Mouse (Mus musculus) lung, embryonic 14.5 days (tissue): ENCODE measurements around the gene Coasy. TPM values are rescaled to one million over a fixed set of nuclear protein-coding genes. Genes with fewer than 3 reads are reported as not detected.

Experiments used
- ATAC-seq: fragments of 200-750 bp; cut with Nextera tagmentation; 2 replicates; pipeline ENCODE4 v1.8.0; 2017; ENCODE audit warnings: mild to moderate bottlenecking, moderate TSS enrichment, moderate library complexity; ENCODE audit not compliant: insufficient read depth
- DNase-seq: peaks from one replicate; pipeline ENCODE4 v3.0.0-alpha.2; 2015
- H3K27ac ChIP-seq: fragments of 300-500 bp; sonication (generic); 2 replicates; pipeline ENCODE4 v1.5.1; 2014; ENCODE audit warnings: low read depth, mild to moderate bottlenecking, moderate library complexity
- H3K27me3 ChIP-seq: fragments of 300-500 bp; sonication (generic); 2 replicates; pipeline ENCODE4 v1.6.1; 2014; ENCODE audit warnings: low read length, control low read depth; ENCODE audit not compliant: insufficient read depth
- H3K36me3 ChIP-seq: fragments of 300-500 bp; sonication (generic); 2 replicates; pipeline ENCODE4 v1.6.1; 2014; ENCODE audit warnings: control low read depth; ENCODE audit not compliant: insufficient read depth
- H3K4me1 ChIP-seq: fragments of 300-500 bp; sonication (generic); 2 replicates; pipeline ENCODE4 v1.6.1; 2014; ENCODE audit warnings: antibody characterized with exemption, control low read depth; ENCODE audit not compliant: insufficient read depth
- H3K4me2 ChIP-seq: fragments of 300-500 bp; sonication (generic); 2 replicates; pipeline ENCODE4 v1.6.1; 2014; ENCODE audit warnings: mild to moderate bottlenecking
- H3K4me3 ChIP-seq: fragments of 300-500 bp; sonication (generic); 2 replicates; pipeline ENCODE4 v1.5.1; 2014; ENCODE audit warnings: low read depth, low read length
- H3K9ac ChIP-seq: fragments of 300-500 bp; sonication (generic); 2 replicates; pipeline ENCODE4 v1.6.1; 2014
- H3K9me3 ChIP-seq: fragments of 300-500 bp; sonication (generic); 2 replicates; pipeline ENCODE4 v1.6.1; 2016; ENCODE audit warnings: low read depth, low read length, control low read depth
- CTCF ChIP-seq: IDR thresholded peaks from 2 replicates; pipeline ENCODE4 v1.5.1; 2016; ENCODE audit warnings: antibody characterized with exemption, low read depth
- WGBS: fragments of 180-500 bp; shearing (Covaris S2); extraction: QIAGEN DNeasy Blood & Tissue Kit; methylation state at CpG from one replicate; pipeline ENCODE4 v1.1.7; 2014; 5-methylcytosine and 5-hydroxymethylcytosine counted together
- polyA plus RNA-seq: library from polyadenylated mRNA; unstranded; fragments of >200 nt; fragmentation: Nextera tagmentation; extraction: Ambion mirVana; gene quantifications from 2 replicates; pipeline ENCODE4 v1.2.1, GENCODE M21; 2014

Gene Coasy
- polyA plus RNA-seq, 1 experiment from 2014 or later: 37.9 TPM

DNA sequence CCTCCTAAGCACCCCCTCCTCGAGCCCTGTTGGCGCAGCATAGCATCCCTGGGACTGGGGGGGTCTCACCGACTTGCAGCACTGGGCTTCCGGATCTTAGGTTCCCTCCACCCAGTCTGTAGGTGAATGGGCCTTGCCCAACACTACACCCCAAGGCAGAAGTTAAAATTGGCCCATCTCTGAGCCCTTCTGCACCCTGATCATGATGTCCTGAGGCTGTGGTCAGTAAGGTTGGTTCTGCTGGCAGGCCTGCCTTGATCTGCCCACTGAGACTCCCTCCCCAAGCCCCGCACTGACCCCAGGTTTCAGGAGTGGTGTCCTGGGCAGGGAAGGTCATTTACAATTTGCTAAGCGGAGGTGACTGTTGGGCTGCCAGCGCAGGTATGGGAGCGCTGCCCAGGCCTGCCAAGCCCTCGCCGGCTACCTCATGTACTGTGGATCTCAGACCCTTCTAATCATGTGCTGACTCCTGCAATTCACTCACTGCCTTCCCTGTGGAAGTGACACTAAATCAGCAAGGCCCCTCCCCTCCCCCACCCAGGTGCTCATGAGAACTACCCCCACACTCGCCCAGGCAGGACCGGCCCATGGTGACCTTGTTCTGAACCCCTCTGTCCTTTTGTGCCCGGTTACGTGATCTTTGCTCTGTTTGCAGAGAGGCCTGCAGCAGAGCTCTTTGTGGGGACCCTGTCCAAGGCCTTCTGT is 19.2 kb upstream of the Coasy start:
- no peak overlapping the region for H3K4me3 ChIP-seq
- ATAC-seq (peak; percentile 4; the same call in 1 of the 2 replicates), DNase-seq (no peak)
- H3K4me2 ChIP-seq: peak overlapping the region; percentile 32
- H3K4me1 ChIP-seq: peaks cover 41% of the 10 kb centered on the region
- H3K27ac ChIP-seq: peak overlapping the region; percentile 96
- H3K27me3 ChIP-seq: no peaks in the 10 kb centered on the region
- H3K36me3 ChIP-seq: peaks cover 23% of the 10 kb centered on the region
- no peaks in the 10 kb centered on the region for H3K9me3 ChIP-seq
- no peak for TF ChIP-seq CTCF
- peak overlapping the region; percentile 14; the same call in 1 of the 2 replicates for H3K9ac ChIP-seq
- WGBS: 56% methylated on average over 14 of the region's 14 CpGs

DNA sequence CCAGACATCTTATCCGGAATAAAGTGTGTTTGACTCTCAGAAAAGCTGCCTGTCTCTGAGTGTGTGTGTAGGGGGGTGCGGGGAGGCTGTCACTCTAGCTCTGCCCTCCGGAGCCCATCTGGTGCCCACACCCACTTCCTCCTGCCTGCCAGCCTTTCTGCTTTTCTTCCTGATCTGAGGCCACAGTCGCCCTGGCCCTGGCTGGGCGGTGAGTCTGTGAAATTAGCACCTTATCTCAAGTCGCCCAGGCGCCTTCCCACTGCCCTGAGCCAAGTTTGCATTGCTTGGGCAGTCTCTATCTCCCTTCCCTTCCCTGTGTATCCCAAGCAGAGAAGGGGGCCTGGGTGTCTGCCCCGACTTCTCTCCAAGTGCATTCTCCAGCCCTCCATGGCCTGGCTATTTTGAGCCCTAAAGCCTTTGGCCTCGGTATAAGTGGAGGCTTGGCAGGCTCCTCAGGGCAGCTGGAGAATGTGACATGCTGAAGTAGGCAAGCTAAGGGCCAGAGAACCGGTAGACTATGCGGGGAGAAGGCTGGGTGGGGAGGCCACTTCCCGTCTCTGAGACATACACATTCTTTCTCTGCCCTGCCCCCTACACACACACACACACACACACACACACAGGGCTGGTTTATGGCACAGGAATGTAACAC is 18.6 kb upstream of the Coasy start:
- peak overlapping the region; percentile 14 for H3K9ac ChIP-seq
- DNase-seq (peak; percentile 72), ATAC-seq (peak; percentile 65)
- H3K27ac ChIP-seq: peak overlapping the region; percentile 96
- no peak for TF ChIP-seq CTCF
- peak overlapping the region; percentile 32 for H3K4me2 ChIP-seq
- H3K9me3 ChIP-seq: no peaks in the 10 kb centered on the region
- WGBS: 13% methylated on average over 12 of the region's 12 CpGs
- 0 out of 2 replicates have a peak, but pooled peaks cover 2% of the 10 kb centered on the region for H3K27me3 ChIP-seq
- peaks cover 35% of the 10 kb centered on the region for H3K4me1 ChIP-seq
- peaks cover 23% of the 10 kb centered on the region for H3K36me3 ChIP-seq
- no peak overlapping the region for H3K4me3 ChIP-seq

DNA sequence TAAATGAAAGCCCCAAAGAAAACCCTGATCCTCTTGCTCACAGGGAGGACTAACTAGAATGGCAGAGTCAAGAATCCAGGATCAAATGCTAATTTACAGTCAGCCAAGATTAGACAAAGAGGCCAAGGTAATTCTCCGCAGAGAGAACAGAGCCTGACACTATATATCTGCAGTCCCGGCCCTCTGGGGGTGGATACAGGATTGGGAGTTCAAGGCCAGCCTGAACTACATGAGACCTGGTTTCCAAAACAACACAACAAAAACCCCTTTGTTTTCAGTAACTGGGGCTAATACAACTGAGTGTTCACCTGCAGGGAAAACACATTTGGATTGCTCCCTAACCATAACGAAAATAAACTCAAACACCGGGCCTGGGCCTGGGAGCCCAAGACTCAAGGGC is 17.9 kb upstream of the Coasy start:
- peak overlapping the region; percentile 96 for H3K27ac ChIP-seq
- no peak for DNase-seq
- peak overlapping the region; percentile 32; the same call in 1 of the 2 replicates for H3K4me2 ChIP-seq
- H3K4me1 ChIP-seq: peaks cover 31% of the 10 kb centered on the region
- WGBS: 67% methylated on average over 4 of the region's 4 CpGs
- peaks cover 23% of the 10 kb centered on the region for H3K36me3 ChIP-seq
- TF ChIP-seq CTCF: no peak
- ATAC-seq: no peak
- H3K4me3 ChIP-seq: no peak overlapping the region
- peaks cover 7% of the 10 kb centered on the region; the same call in 1 of the 2 replicates for H3K27me3 ChIP-seq
- H3K9ac ChIP-seq: no peak overlapping the region
- no peaks in the 10 kb centered on the region for H3K9me3 ChIP-seq

DNA sequence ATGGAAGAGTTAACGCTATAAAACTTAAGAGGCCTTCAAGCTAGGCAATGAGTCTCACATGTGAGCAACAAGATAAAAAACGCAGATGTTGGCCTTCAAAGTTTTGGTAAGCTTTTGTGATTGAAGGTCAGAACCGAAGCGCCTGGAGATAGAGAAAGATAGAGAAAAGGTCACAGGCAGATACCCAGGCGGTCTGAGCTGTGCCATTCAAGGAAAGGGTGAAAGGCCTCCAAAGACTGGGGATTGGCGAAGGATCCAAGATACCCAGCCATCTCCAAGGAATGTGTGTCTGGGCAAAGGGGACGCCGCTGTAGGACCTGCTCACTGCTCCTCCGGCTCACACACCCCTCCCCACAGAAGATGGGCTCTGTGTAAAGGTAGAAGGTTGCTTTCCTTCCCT is 17.4 kb upstream of the Coasy start:
- Histone ChIP-seq H3K9ac (no peak overlapping the region), H3K27me3 (peaks cover 7% of the 10 kb centered on the region; the same call in 1 of the 2 replicates), H3K27ac (peak overlapping the region; percentile 96; the same call in 1 of the 2 replicates), H3K4me2 (no peak overlapping the region), H3K36me3 (peaks cover 20% of the 10 kb centered on the region), H3K4me3 (no peak overlapping the region), H3K4me1 (peaks cover 28% of the 10 kb centered on the region), H3K9me3 (no peaks in the 10 kb centered on the region)
- DNase-seq (no peak), ATAC-seq (no peak)
- TF ChIP-seq CTCF: no peak
- WGBS: 84% methylated on average over 9 of the region's 9 CpGs

DNA sequence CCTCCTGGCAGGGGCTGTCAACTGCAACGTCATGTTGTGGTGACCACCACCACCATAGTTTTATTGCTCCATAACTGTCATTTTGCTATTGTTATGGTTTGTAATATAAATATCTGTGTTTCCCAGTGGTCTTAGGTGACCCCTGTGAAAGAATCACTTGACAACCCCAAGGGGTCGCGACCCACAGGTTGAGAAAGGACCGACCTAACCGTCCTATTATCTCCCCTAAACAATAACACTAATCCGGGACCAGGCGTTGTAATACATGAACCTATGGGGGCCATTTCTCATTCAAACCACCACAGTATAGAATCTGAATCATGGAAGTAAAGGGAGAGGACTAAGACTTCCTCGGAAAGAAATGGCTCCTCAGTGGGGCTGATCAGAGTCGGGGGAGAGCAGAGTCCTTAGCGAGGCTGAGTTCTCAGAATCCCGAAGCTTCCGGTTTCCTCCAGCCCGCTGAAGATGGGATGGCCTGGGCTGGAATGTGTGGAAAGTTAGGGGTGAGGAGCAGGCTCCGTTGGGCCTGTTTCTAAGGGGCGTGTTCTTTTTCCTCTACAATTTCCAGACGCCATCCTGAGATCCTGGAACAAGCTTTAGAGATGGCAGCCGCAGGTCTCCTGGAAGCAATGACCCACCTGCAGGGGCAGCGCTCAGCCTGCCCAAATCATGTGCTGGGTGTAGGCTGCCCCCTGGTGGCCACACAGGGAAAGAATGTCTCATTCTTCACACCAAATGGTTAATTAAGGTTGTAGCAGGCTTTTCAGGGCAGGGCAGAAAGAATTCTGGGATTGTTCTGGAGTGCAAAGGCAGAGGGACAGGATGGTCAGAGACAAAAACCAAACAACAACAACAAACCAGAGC is 15.6 kb upstream of the Coasy start:
- Histone ChIP-seq H3K27ac (peak overlapping the region; percentile 48), H3K36me3 (peaks cover 13% of the 10 kb centered on the region; the same call in 1 of the 2 replicates), H3K9ac (no peak overlapping the region), H3K4me1 (peaks cover 29% of the 10 kb centered on the region), H3K4me2 (peak overlapping the region; percentile 57), H3K4me3 (peak overlapping the region; percentile 24), H3K27me3 (peaks cover 7% of the 10 kb centered on the region; the same call in 1 of the 2 replicates), H3K9me3 (no peaks in the 10 kb centered on the region)
- ATAC-seq (no peak), DNase-seq (peak; percentile 89)
- peak; percentile 99 for TF ChIP-seq CTCF
- 15% methylated on average over 18 of the region's 18 CpGs for WGBS

DNA sequence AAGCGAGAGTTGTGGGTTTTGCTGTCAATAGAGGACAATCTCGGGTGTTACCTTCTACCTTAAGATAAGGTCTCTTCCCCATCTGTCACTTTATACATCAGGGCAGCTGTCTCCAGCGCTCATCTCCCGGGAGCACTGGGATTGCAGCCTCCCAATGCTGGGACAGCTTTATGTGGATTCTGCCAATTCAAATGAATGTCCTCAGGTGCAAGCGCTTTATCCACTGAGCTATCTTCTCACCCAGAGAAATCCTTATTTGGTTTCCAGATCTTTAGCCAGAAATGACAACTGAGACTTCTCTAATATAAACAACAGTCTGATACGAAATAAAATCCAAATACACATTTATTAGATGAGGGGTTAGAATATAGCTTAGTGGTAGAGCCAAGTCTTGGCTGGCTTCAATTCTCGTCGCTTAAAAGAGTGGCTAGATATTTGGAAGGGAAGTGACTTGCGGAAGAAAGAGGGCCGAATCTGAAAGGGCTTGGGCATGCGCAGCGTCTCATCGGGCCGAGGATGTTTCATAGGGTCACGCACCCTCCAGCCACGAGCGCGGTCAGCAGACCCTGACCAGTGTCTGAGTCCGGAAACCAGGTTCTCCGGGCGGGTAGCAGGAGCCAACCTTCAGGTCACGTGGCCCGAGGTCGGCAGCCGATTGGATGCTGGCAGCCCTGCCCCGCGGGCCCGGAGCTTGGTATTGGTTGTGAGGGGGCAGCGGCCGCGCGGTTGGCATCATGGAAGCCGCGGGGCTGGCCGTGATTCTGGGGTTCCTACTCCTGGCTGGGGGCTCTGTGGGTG is 12.8 kb upstream of the Coasy start, which contains the start of gene Naglu:
Naglu (plus strand) TSS at position 622 of the 798 bp plus-strand sequence.
- no peak within 1 kb of the TSS for H3K27ac ChIP-seq
- H3K27me3 ChIP-seq: peaks cover 7% of the 10 kb centered on the region; the same call in 1 of the 2 replicates
- 3% methylated on average over 35 of the region's 35 CpGs for WGBS
- peaks cover 12% of the 10 kb centered on the region for H3K4me1 ChIP-seq
- H3K9ac ChIP-seq: peak within 1 kb of the TSS; percentile 72
- DNase-seq: peak; percentile 95
- peak within 1 kb of the TSS; percentile 78 for H3K4me3 ChIP-seq
- peak within 1 kb of the TSS; percentile 99 for H3K4me2 ChIP-seq
- H3K36me3 ChIP-seq: 0 out of 2 replicates have a peak, but pooled peaks cover under 1% of the 10 kb centered on the region
- H3K9me3 ChIP-seq: no peaks in the 10 kb centered on the region
- TF ChIP-seq CTCF: no peak
- ATAC-seq: peak; percentile 86
